Mouse (Mus musculus): Measurements from ENCODE around the gene Dusp27. TPM values are rescaled to one million over a fixed set of nuclear protein-coding genes. Genes with fewer than 3 reads are reported as not detected.

Gene Dusp27
- 1.0 and 1.3 TPM in 2 replicates for polyA plus RNA-seq (2015; fragmentation: Nextera tagmentation; extraction: Ambion mirVana)

DNA sequence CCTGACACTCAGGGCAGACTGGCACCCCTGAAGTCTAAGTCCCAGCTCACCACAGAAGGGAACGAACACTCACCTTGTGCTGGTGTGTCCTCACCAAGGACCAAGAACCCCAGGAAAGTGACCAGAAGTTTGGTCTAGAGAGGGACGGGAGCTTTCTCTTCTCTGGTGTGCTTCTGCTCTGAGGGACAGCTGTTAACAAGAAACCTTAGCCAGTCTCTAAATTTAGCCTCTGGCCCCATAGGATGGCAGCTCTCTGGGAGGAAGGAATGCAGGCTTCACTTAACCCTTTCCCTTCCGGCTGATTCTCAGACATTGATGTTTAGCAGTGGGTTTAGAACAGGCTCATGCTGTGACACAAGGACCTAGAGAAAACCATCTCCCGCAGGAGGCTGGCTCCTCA lies at the start of gene Dusp27:
Gene Dusp27, minus strand, starts transcription at position 204 of the 400 bp plus-strand sequence.
- Histone ChIP-seq H3K9me3 (replicated peaks) (no peaks in the 10 kb centered on the region), H3K4me2 (no peak within 1 kb of the TSS), H3K9ac (no peak within 1 kb of the TSS), H3K4me1 (peaks cover 33% of the 10 kb centered on the region), H3K27me3 (no peaks in the 10 kb centered on the region), H3K4me3 (replicated peaks) (no peak within 1 kb of the TSS), H3K36me3 (no peaks in the 10 kb centered on the region), H3K27ac (no peak within 1 kb of the TSS)
- ATAC-seq (replicated peaks; ENCODE audit: low FRiP score) = no peak
- 49% methylated on average over 4 of the region's 4 CpGs for WGBS

DNA sequence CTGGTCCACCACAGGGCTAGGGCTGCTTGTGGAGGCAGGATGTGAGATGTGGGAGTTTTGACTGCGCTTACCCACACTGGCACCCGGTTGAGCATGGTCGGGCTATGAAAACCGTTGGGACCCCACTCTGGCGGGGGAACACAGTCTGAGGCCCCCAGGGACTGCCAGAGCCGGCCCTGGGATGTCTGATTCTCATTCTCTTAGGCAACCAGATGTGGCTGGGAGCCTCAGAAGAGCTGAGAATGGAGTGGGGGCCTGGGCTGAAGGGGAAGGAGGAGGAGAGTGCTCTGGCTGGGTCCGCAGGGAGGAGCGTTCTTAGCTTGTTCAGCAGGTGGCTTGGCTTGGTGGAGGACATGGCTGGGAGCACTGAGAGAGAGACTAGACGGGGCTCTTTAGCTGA lies 45.9 kb upstream of the Dusp27 start:
- H3K4me1 ChIP-seq = no peaks in the 10 kb centered on the region
- no peaks in the 10 kb centered on the region for H3K9me3 ChIP-seq (replicated peaks)
- H3K27ac ChIP-seq = no peak overlapping the region
- no peak overlapping the region for H3K4me2 ChIP-seq
- no peak overlapping the region for H3K4me3 ChIP-seq (replicated peaks)
- no peak overlapping the region for H3K9ac ChIP-seq
- no peak for ATAC-seq (replicated peaks; ENCODE audit: low FRiP score)
- no peaks in the 10 kb centered on the region for H3K27me3 ChIP-seq
- no peaks in the 10 kb centered on the region for H3K36me3 ChIP-seq
- WGBS = 69% methylated on average over 9 of the region's 9 CpGs

DNA sequence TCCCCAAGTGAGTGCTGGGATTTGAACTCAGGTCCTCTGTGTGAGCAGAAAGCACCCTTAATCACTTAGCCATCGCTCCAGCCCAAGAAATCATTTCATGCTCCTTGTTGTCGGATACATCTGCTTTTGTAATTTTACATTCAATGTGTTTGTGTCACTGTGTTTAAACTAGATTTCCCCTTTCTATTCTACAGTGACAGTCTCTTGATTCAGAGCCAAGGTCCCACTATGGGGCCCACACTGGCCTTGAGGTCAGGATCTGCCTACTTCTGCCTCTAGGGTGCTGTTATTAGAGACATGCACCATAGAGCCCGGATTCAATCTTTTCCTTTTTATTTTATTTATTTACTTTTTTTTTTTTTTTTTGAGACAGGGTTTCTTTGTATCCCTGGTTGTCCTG lies 45.3 kb upstream of the Dusp27 start:
- Histone ChIP-seq H3K9me3 (replicated peaks) (no peaks in the 10 kb centered on the region), H3K9ac (no peak overlapping the region), H3K4me3 (replicated peaks) (no peak overlapping the region), H3K27ac (no peak overlapping the region), H3K36me3 (no peaks in the 10 kb centered on the region), H3K27me3 (no peaks in the 10 kb centered on the region), H3K4me2 (no peak overlapping the region), H3K4me1 (no peaks in the 10 kb centered on the region)
- WGBS = 78% methylated on average over 3 of the region's 3 CpGs
- ATAC-seq (replicated peaks; ENCODE audit: low FRiP score) = no peak

DNA sequence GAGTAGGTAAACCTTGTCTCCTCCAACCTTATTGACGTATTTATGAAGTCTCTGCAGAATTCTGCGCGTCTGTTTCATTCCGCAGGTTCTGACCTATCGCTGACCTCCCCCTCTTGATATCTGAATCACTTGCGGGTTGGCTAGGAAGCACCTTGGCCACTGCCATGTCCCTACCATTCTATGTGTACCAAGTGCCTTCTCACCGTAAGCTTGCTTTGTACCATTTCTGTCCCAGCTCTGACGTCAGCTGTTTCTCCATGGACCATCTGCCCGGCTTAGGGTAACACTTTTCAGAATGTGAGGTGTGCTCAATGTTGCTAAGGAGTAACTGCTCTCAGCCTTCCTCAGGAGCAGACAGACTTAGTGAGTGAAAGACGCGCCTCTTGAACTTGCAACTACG lies 43.1 kb upstream of the Dusp27 start:
- Histone ChIP-seq H3K36me3 (no peaks in the 10 kb centered on the region), H3K27ac (no peak overlapping the region), H3K4me3 (replicated peaks) (no peak overlapping the region), H3K27me3 (no peaks in the 10 kb centered on the region), H3K4me1 (no peaks in the 10 kb centered on the region), H3K9ac (no peak overlapping the region), H3K9me3 (replicated peaks) (no peaks in the 10 kb centered on the region), H3K4me2 (no peak overlapping the region)
- ATAC-seq (replicated peaks; ENCODE audit: low FRiP score) = no peak
- 91% methylated on average over 12 of the region's 12 CpGs for WGBS

DNA sequence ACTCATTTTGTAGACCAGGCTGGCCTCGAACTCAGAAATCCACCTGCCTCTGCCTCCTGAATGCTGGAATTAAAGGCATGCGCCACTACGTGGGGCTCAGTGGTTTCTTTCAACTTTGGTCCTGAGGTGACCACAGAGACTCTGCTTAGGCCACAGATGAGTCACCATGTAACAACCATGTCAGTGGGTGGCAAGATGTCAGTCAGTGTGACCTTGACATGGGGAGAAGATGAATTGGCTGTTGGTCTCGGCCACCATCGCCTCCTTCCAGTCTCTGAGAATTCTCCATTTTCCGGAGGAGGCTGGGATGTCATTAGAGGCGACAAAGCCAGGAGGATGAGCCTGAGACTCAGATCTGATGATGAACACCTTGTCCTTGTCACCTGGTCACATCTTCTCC lies 42.0 kb upstream of the Dusp27 start:
- no peak for ATAC-seq (replicated peaks; ENCODE audit: low FRiP score)
- Histone ChIP-seq H3K27me3 (0 out of 2 replicates have a peak, but pooled peaks cover 1% of the 10 kb centered on the region), H3K9me3 (replicated peaks) (no peaks in the 10 kb centered on the region), H3K4me1 (no peaks in the 10 kb centered on the region), H3K4me3 (replicated peaks) (no peak overlapping the region), H3K4me2 (no peak overlapping the region), H3K36me3 (no peaks in the 10 kb centered on the region), H3K27ac (no peak overlapping the region), H3K9ac (no peak overlapping the region)
- WGBS = 87% methylated on average over 7 of the region's 7 CpGs

DNA sequence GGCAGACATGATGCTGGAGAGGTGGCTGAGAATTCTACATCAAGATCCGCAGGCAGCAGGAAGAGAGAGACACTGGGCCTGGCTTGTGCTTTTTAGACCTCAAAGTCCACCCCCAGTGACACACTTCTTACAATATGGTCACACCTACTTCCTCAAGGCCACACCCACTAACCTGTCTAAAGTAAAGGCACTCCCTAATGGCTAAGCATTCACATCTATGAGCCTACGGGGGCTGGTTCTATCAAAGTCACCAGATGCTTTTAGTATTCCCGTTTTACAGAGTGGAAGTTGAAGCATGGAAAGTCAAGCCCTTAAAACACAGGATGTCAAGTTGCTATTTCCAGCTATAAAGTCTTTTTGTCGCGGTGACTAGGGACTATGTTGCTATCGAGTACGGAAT lies 40.3 kb upstream of the Dusp27 start:
- H3K9ac ChIP-seq = no peak overlapping the region
- no peaks in the 10 kb centered on the region for H3K36me3 ChIP-seq
- H3K4me1 ChIP-seq = no peaks in the 10 kb centered on the region
- H3K9me3 ChIP-seq (replicated peaks) = no peaks in the 10 kb centered on the region
- 93% methylated on average over 7 of the region's 7 CpGs for WGBS
- no peak overlapping the region for H3K4me3 ChIP-seq (replicated peaks)
- ATAC-seq (replicated peaks; ENCODE audit: low FRiP score) = no peak
- no peak overlapping the region for H3K27ac ChIP-seq
- 0 out of 2 replicates have a peak, but pooled peaks cover 5% of the 10 kb centered on the region for H3K27me3 ChIP-seq
- no peak overlapping the region for H3K4me2 ChIP-seq

DNA sequence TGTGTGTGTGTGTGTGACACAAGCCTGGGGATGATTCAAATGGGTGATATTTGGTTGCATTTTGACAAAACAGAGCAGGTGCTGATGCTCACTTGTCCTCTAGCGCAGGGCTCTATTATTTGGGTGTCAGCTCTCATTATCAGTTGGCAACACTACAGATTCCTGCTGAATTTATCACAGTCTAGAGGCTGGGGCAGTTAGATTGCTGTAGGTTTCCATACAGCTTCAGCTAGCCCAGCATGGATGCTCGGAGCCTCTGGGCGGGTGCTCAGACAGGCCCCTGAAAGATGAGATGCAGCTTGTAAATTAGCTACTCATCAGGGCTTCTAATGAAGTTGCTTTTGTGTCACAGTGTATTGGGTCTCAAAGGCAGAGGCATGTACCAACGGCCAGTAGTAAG lies 39.7 kb upstream of the Dusp27 start:
- H3K9me3 ChIP-seq (replicated peaks) = no peaks in the 10 kb centered on the region
- 0 out of 2 replicates have a peak, but pooled peaks cover 5% of the 10 kb centered on the region for H3K27me3 ChIP-seq
- no peak overlapping the region for H3K4me3 ChIP-seq (replicated peaks)
- 76% methylated on average over 4 of the region's 4 CpGs for whole genome bisulfite sequencing
- no peak overlapping the region for H3K9ac ChIP-seq
- no peak overlapping the region for H3K27ac ChIP-seq
- ATAC-seq (replicated peaks; ENCODE audit: low FRiP score) = no peak
- H3K36me3 ChIP-seq = no peaks in the 10 kb centered on the region
- H3K4me1 ChIP-seq = no peaks in the 10 kb centered on the region
- no peak overlapping the region for H3K4me2 ChIP-seq

DNA sequence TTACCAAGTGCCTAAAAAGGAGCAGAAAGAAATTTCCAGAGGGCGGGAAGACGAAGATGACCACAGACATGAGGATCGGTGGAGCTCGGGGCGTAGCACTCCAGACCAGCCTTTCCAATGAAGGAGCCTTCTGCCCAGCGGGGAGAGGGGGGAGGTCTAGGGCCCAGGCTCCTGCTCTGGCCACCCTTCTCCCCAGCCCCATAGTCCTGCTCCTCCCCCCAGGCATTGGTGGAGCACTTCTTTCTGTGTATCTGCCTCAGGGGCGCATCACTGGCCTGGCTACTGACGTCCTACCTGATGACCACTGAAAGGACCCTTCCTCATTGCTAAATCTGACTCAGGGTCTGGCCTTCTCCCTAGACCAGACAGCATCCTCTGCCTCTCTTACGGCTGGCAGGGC lies 37.4 kb upstream of the Dusp27 start:
- Histone ChIP-seq H3K4me1 (peaks cover 5% of the 10 kb centered on the region), H3K27me3 (peaks cover 13% of the 10 kb centered on the region), H3K36me3 (no peaks in the 10 kb centered on the region), H3K27ac (no peak overlapping the region), H3K4me2 (no peak overlapping the region), H3K9me3 (replicated peaks) (no peaks in the 10 kb centered on the region), H3K9ac (no peak overlapping the region), H3K4me3 (replicated peaks) (no peak overlapping the region)
- 85% methylated on average over 9 of the region's 9 CpGs for WGBS
- no peak for ATAC-seq (replicated peaks; ENCODE audit: low FRiP score)

DNA sequence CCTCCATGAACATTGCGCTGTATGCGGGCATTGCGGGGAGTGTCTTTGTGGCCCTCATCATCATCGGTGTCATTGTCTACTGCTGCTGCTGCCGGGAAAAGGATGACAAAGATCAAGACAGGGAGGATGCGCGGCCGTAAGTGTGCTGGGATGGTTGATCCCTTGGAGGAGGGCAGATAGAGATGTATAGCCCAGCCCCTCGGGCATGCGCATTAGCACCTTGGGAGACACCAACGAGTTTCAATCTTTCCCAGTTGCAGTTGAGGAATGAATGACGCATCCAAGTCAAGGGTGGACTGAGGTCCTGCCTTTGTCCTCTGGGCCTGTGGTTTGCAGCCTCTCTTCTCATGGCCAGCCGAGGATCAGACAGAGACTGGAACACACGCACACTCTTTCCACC lies 36.9 kb upstream of the Dusp27 start:
- Histone ChIP-seq H3K4me2 (no peak overlapping the region), H3K9me3 (replicated peaks) (no peaks in the 10 kb centered on the region), H3K9ac (no peak overlapping the region), H3K4me3 (replicated peaks) (no peak overlapping the region), H3K27me3 (peaks cover 19% of the 10 kb centered on the region), H3K27ac (no peak overlapping the region), H3K36me3 (no peaks in the 10 kb centered on the region), H3K4me1 (peaks cover 5% of the 10 kb centered on the region)
- 90% methylated on average over 14 of the region's 14 CpGs for WGBS
- no peak for ATAC-seq (replicated peaks; ENCODE audit: low FRiP score)

DNA sequence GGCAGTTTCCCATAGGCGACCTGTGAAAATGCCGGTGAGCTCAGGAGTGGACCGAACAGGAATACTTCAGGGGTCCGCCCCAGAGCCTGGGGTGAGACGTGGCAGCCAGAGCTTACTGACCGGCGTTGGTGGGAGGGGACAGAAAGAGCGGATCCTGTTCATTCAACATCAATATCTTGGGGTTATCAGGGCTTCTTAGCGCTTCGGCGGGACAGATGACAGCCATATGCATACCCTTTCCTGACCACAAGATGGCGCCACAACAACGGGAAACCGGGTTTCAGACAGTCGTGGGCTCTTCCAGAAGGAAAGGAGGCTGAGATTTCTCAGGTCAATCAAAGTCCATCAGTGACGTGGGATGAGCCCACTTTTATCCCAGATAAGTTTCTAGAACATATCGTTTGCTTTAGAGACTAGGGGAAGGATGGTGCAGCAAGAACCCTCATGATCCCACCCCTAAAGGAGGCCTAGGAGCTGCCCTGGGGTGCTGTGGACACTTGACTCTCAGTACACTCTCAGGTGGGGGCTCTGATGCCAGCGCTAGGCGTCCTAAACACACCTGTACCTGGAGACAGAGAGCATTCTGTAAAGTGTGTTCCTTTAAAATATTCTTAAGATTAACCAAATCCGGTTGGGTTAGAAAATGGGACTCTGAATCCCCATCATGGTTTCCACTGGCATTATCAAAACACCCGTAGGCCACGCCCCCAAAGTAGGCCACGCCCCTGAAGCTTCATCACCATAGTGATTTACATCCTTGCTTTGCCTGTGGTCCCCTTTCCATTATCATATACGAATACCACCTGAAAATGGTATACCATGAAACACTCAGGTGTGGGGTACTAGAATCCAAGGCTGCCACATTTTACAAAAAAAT lies 33.1 kb upstream of the Dusp27 start:
- no peaks in the 10 kb centered on the region for H3K9me3 ChIP-seq (replicated peaks)
- peaks cover 5% of the 10 kb centered on the region for H3K4me1 ChIP-seq
- H3K27me3 ChIP-seq = peaks cover 44% of the 10 kb centered on the region
- peak; percentile 27; the same call in 1 of the 2 replicates for ATAC-seq (replicated peaks; ENCODE audit: low FRiP score)
- H3K4me3 ChIP-seq (replicated peaks) = no peak overlapping the region
- H3K27ac ChIP-seq = no peak overlapping the region
- WGBS = 17% methylated on average over 24 of the region's 24 CpGs
- no peak overlapping the region for H3K9ac ChIP-seq
- peak overlapping the region; percentile 47 for H3K4me2 ChIP-seq
- no peaks in the 10 kb centered on the region for H3K36me3 ChIP-seq

DNA sequence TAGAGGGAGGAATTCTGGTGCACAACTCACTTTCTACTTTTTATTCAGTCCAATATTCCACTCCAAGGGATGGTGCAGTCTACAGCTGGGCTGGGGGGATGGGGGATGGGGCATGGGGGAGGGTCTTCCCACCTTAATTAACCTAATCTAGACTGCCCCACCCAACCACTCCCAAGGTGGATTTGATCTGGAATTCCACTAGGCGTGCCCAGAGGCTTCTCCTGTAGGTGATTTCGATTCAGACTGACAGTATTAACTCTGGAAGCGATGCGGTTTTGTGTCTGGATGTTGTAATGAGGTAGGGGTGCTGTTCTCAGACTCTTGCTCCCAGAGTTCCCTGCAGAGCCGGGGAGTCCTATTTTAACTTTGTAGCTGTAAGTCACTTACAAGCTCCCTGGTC lies 32.4 kb upstream of the Dusp27 start:
- ATAC-seq (replicated peaks; ENCODE audit: low FRiP score) = no peak
- H3K9me3 ChIP-seq (replicated peaks) = no peaks in the 10 kb centered on the region
- H3K4me3 ChIP-seq (replicated peaks) = no peak overlapping the region
- peaks cover 5% of the 10 kb centered on the region for H3K4me1 ChIP-seq
- peaks cover 51% of the 10 kb centered on the region for H3K27me3 ChIP-seq
- H3K36me3 ChIP-seq = no peaks in the 10 kb centered on the region
- no peak overlapping the region for H3K9ac ChIP-seq
- H3K27ac ChIP-seq = no peak overlapping the region
- 58% methylated on average over 5 of the region's 5 CpGs for WGBS
- peak overlapping the region; percentile 47; the same call in 1 of the 2 replicates for H3K4me2 ChIP-seq

DNA sequence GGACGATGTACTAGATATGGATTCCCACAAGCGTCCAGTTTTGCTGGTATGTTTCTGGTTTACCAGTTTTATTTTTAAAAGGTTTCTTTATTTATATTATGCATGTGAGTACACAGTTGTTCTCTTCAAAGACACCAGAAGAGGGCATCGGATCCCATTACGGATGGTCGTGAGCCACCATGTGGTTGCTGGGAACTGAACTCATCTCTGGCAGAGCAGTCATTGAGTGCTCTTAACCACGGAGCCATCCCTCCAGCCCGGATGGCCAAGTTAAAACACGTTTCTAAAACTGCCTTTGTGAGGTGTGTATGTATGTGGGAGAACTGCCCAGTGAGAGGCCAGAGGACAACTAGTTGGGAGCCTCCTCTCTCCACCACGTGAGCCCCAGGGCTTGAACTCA lies 30.9 kb upstream of the Dusp27 start:
- Histone ChIP-seq H3K9me3 (replicated peaks) (no peaks in the 10 kb centered on the region), H3K4me2 (no peak overlapping the region), H3K9ac (no peak overlapping the region), H3K4me3 (replicated peaks) (no peak overlapping the region), H3K27me3 (peaks cover 56% of the 10 kb centered on the region), H3K4me1 (peaks cover 12% of the 10 kb centered on the region), H3K36me3 (no peaks in the 10 kb centered on the region), H3K27ac (no peak overlapping the region)
- WGBS = 66% methylated on average over 9 of the region's 9 CpGs
- no peak for ATAC-seq (replicated peaks; ENCODE audit: low FRiP score)
